Mouse (Mus musculus): ENCODE results near the gene Skap2.

The Skap2 gene

DNA sequence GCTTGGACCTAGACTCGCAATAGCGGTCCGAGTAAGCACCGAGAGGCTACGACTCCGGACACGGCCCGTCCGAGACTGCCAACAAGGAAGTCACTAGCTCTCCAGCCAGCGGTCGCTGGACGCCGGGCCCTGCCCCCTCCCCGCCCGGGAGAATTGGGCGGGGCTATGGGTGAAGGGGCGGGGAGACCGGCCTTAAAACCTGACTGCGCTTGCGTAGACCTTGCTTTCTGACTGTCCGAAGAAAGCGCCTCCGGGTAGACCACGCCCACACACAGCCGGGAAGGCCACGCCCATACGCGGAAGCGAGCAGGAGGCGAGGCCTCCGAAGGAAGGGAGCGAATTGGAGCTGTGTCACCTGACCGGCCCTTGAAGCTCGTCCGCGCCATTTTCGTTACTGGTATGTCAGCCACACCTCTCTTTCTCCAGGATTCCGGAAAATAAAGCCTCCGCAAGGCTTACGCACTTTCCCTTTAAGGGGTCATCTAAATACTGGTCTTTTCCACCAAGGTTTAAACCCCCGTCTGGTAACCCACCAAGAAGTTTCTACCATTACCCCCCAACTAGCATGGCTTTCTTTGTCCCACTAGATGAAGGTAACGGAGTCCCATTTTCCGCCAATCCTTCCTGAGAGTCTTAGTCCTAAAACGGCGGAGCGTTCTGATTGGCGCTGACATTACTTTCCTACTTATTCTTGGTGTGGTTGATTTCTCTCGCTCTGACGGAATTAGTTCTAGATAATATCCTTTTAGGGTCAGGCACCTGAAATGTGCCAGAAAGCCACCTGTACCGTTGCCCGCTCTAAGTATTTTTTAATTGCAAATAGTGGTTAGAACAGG, at the start of gene Skap2:
Skap2 (minus strand) TSS at position 141 of the 836 bp plus-strand sequence.
- DNase-seq (ENCODE audit: inconsistent ontology term) = peak; percentile 99

- no peak for DNase-seq (ENCODE audit: inconsistent ontology term)
Observed at GRCm38 (mm10) chr6:52058899-52059448, 46.6 kb upstream of the Skap2 start.

DNA sequence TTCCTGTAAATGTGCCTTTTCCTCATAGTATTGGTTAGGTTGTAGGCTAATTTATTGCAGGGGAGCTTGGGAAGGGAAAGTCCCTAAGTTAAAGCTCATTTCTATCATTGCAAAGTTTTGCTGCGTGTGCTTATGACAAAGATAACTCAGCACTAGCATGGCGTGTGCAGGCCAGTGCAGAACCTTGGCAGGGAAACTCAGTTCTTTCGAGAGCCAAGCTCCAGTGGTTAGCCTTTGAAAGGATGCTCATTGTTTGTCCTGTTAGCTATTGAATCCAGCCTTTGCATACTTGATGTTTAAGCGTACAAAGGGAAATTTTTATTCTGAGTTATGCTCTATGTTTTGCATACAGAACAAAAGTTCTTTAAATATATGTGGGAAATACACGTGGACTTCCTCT, 45.8 kb upstream of the Skap2 start:
- peak; percentile 78 for DNase-seq (ENCODE audit: inconsistent ontology term)

- DNase-seq (ENCODE audit: inconsistent ontology term) = no peak
Observed at GRCm38 (mm10) chr6:52053567-52054561, 41.5 kb upstream of the Skap2 start.

DNA sequence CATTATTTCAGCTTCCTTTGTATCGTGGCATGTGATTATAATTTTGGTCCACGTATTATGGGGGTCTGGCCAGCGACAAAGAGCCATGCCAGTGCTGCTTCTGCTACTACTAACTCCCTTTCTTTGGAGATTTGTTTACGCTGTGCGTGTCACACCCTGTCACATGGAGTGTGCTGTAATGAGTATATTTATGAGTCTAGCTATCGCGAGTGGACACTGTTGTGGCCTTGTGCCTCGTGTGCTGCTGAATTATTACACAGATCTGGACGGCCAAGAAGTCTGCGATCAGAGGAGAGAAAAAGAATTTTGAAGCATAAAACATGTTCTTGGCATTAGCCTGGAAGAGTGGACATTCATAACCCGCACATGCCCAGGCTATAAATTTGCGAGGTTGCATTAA, 37.7 kb upstream of the Skap2 start:
- DNase-seq (ENCODE audit: inconsistent ontology term) = no peak

DNA sequence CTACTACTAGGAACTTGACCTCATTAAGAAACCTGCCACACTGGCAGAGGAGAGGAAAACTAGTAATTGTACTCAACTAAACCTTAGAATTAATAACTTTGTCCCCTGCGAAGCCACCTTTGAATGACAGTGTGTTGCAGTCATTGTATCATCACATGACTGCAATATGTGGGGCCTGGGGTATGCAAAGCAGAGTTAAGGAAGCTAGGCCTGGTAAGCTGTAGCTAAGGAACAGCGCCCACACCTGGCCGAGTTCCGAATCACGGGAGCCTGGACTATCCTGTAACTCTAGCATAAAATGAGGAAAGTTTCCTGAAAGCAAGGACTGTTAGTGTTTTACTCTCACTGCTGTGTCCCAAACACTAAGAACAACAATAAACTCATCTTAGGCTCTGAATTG, 33.2 kb upstream of the Skap2 start:
- DNase-seq (ENCODE audit: inconsistent ontology term) = no peak

DNA sequence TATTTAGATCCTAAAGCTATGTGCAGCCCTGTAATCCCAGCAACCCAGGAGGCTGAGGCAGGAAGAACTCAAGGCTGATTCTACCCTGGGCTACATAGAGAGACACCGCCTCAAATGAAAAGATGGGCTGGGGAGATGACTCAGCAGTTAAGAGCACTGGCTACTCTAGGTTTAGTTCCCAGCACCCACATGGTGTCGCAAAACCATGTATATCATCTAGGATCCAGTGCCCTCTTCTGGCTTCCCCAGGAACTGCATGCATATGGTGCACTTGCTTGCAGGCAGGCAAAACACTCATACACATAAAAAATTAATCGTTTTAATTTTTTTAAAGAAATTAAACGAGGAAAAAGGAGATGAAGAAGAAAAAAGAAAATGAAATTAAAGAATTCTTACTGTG, 23.7 kb upstream of the Skap2 start:
- DNase-seq (ENCODE audit: inconsistent ontology term) = no peak

GRCm38 (mm10) chr6:52031181-52031580, 18.8 kb upstream of the Skap2 start:
- peak; percentile 17 for DNase-seq (ENCODE audit: inconsistent ontology term)

DNA sequence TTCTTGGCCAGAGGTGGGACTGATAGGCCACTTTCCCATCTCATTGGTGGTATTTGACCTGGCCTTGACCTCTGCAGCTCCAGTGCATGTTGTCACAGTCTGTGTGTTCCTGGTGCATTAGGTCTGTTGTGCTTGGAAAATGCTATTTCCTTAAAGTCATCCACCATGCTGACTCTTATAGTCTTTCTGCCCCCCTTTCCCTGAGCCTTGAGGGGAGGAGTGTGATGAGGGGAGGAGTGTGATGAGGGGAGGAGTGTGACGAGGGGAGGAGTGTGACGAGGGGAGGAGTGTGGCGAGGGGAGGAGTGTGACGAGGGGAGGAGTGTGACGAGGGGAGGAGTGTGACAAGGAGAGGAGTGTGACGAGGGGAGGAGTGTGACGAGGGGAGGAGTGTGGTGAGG, 15.8 kb upstream of the Skap2 start:
- DNase-seq (ENCODE audit: inconsistent ontology term) = no peak

DNA sequence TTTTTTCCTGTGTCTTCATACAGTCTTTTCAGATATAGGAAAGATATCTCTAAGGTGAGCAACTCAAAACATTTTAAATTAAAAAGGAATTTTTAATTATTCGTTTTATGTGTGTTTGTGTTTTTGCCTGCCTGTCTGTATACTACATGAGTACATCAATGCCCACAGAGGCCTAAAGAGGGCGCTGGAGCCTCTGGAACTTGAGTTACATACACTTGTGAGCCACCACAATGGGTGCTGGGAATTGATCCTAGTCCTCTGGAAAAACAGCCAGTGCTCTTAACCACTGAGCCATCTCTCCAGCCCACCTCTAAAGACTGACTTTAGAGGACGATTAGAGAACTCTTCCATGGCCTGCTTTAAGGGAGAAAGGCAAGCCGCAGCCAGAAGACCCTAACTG, 14.8 kb upstream of the Skap2 start:
- DNase-seq (ENCODE audit: inconsistent ontology term) = no peak

GRCm38 (mm10) chr6:52026281-52026680, 13.9 kb upstream of the Skap2 start:
- no peak for DNase-seq (ENCODE audit: inconsistent ontology term)

- no peak for DNase-seq (ENCODE audit: inconsistent ontology term)
Observed at GRCm38 (mm10) chr6:52024730-52025129, 12.4 kb upstream of the Skap2 start.

DNA sequence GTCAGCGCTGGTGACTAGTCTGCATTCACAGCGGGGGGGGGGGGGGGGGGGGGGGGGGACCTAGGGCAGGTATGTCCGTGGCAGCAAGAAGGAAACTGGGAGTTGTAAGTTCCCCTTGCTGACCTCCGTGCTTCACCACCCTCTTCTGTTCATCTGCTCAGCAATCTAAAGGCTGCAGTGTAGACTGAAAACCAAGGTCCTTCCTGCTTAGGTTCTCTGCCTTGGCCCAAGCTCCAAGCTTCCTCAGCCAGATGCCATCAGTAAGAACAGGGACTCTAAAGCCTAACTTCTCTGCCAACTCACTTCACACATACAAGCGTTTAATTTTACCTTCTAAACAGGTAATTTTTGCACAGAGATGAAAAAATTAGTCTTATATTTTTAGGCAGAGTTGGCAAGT, 10.0 kb upstream of the Skap2 start:
- no peak for DNase-seq (ENCODE audit: inconsistent ontology term)

GRCm38 (mm10) chr6:52020276-52020675, 7.9 kb upstream of the Skap2 start:
- DNase-seq (ENCODE audit: inconsistent ontology term) = no peak

DNA sequence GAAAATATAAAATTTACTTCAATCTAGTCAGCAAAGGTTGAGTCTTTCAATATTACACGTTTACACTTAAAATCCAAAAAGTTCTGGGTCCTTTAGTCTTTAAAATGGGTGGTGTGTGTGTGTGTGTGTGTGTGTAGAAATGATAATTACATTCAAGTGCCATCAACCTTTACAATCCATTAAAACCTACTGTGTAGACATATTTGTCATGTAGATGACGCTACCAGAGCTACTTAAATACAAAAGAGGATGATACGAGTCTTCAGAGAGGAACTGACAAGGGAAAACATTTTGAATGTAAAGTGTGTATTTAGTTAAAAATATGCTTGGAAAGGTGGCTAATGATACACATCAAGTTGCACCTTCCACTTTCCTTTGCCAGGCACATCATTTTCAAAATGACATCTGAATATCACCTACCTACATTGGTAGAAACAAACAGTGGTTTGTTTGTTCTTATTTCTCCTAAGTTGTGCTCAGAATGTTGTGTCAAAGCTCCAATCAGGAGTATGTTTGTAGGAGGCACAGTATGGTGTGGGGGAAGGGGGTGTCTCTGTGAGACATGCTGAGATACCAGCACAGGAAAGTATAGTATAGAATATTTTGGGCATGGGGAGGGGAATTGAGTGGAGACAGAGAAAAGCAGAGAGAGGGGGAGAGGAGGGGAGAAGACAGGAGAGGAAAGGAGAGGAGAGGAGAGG, 1.0 kb upstream of the Skap2 start:
- DNase-seq (ENCODE audit: inconsistent ontology term) = no peak

DNA sequence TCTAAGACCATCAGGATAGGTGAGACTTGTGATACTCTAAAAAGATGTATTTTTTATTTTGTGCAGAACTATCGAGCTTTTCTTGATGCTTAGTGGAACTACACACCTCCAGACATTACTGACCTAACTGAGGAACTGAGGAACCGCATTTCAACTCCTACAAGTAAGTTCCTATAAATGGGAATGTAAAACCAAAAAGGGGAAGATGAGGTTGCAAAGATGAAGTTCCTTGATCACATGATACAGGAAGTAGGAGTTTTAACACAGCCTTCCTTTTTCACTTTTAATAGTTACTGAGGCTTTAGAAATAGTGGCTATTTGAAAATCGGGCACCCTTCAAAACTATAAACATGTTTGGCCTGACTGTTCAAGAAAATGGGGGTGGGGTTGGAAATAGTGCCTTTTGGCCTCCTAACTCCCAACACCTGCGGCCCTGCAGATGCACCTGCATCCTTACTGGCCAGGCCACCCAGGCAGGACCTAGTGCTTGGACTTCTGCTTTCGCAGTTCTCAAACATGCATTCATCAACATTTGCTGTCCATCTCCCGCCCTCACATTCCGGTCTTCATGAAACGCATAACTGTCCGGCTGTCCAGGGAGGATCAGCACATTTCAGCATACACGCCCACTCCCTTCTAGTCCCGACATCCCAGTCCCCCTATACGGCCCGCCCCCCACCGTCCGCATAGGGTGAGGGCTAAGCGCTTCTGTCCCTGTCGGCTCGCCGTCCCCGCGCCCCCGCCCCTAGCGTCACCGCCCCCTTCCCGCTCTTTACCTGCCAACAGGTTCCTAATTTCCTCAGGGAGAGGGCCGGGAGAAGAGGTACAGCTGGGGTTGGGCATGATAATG, 565 bp downstream of the Skap2 start:
- DNase-seq (ENCODE audit: inconsistent ontology term) = no peak

- DNase-seq (ENCODE audit: inconsistent ontology term) = no peak
Observed at GRCm38 (mm10) chr6:52009385-52009784, 3.0 kb downstream of the Skap2 start.

DNA sequence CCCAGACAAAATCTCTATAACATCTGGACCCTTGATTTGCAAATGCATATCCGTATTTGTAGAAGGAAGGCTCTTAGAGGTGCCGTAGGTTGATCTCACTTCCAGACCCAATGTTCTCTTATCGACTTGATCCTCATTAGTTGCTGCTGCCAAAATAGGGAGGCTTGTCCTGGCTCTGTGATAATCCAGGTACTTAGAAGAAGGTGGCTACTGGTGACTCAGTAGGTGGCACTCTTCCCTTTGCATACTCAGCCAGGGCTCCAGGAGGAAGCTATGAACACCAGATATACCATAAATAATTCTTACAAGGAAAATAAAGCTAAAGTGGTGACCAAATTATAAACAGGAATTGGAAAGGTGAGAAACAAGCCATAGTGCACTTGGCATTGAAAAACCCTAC, 3.6 kb downstream of the Skap2 start:
- no peak for DNase-seq (ENCODE audit: inconsistent ontology term)

DNA sequence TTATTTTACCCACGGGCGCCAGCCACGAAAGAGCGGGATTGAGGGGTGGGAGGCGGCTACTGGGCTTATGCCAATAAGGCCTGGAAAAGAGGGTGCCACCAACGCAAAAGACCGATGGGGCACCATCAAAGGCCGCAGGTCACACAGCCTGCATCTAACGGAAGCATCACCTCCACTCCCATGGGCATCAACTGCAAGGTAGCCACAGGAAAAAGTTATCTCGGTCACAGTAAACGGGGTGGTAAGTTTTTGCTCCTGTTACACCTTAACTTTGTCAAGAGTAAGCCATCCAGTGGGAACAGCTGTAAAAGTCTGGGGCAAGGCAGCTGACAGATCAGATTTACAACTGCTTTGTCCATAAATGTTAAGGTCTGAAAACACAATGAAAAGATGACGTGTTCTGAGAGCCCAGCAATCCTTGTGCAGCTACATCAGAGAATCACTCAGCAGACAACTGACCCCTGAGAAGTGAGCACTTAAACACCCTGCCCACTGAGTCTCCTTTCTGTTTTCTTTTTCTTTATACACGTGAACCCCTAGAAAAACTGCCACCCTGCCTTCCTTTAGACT, 5.6 kb downstream of the Skap2 start:
- DNase-seq (ENCODE audit: inconsistent ontology term) = no peak

DNA sequence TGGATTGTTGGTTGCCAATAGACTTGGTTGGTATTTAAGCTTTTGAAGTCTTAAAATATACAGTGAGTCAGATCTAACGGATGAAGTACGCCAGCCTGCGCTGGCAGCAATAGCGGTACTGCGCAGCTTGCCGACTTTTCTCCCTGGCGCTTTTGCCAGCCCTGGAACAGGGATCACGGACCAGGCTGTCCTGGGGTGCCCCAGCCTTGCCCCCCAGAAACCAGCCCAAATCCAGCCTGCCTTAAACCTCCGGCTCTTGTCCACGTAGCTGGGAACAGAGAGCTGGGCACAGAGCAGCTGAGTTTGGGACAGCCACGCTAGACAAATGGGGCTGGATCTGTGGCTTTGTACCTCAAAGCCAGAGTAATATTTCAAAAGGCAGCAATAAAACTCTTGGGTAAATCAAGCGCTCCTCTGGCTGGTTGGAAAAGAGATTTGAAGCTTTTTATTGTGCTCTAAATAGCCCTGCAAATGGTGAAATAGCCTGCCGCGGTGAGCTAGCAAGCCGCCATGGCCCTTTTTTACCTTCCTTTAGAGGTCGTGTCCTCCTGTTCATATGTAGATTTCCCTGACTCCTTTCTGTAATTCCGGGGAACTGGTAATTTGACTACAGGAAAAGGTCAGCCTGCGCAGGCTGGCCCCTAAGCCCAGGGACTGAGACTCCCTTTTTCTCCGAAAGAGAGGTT, 6.2 kb downstream of the Skap2 start:
- peak; percentile 42 for DNase-seq (ENCODE audit: inconsistent ontology term)
